Mouse (Mus musculus) ES-Bruce4 (cell line): ENCODE data around the gene Ckb.

Source experiments
- CTCF ChIP-seq: IDR thresholded peaks from one replicate; pipeline ENCODE4 v1.8.1; 2011; ENCODE audit warnings: low read depth, low read length
- POLR2A ChIP-seq: IDR thresholded peaks from one replicate; pipeline ENCODE4 v1.8.1; 2011; ENCODE audit warnings: low read length; ENCODE audit not compliant: insufficient read depth

DNA sequence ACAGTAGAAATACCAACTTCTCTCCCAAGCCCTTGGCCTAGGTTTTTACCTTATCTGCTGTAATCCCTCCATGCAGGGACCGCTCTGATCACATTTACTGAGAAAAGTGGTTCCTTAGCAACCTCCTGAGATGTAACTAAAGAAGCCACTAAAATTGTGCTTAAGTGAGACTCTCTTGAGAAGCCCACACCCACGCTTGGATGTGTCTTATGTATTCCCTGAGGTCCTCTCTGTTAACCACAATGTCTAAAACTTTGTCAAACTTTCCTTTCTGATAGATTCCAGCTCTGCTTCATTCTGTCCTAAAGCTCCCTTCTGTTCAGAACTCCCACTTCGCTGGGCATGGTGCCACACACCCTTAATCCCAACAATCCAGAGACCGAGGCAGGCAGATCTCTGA is 27.4 kb upstream of the Ckb start:
- TF ChIP-seq CTCF (no peak), POLR2A (no peak)
